Mouse (Mus musculus) cerebellum, adult (tissue): ENCODE results near the gene Dcaf10.
"Not testable (repeated sequence)": the region's sequence is repeated elsewhere in the genome, so short reads cannot be mapped to it uniquely, and the experiment has no call there.

Experiments
- ATAC-seq: cut with Nextera tagmentation; 2 replicates; pipeline ENCODE4 v1.9.2; 2017; ENCODE audit warnings: mild to moderate bottlenecking, moderate library complexity, mixed read lengths; ENCODE audit not compliant: insufficient number of reproducible peaks, low FRiP score, low TSS enrichment

Dcaf10 gene

GRCm38 (mm10) chr4:45341669-45342249 lies at the start of gene Dcaf10:
Gene Dcaf10, plus strand, starts transcription at chr4:45342101.
- ATAC-seq: peak; percentile 95

DNA sequence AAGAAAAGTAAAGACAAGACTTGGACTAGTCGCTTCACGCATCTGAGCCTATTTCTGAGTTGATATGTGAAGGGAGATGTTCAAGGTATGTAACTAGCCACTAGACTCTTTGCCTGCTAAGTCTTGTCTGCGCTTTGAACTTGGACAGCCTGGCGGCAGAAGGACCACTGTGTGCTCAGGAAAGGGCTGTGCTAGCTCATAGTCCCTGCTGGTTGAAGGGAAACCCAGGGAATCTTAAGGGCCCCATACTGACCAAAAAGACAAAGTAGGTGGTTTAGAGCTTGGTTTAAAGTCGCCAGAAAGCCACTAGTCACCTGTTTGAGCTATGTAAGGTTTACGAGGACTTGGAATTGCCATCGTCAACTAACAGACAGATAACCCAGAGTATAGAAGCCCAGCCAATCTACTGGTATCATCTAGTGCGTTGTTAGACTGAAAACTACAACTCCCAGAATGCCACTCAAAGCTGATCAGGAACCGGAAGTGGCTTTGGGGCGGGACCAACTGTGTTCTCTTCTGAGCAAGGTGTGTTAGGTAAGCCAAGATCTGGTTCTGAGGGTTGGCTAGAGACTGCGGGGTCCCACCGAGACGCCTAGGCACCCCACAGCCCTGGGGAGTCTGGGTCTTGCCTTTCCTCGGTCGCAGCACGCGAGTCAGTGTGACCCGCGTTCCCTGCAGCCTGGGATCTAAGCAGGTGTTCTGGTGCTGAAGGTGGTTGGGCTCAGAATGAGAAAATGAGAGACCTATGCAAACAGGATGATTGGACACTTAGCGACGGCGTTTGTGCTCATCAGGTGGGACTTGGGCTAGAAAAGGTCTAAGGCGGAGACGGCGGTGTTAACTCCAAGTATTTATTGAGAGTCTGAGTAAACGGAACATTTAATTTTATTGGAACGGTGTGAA lies 45.0 kb upstream of the Dcaf10 start, which contains the start of gene Trmt10b:
Gene Trmt10b (plus strand): TSS at position 466 of the 903 bp plus-strand sequence.
- peak; percentile 100 for ATAC-seq

DNA sequence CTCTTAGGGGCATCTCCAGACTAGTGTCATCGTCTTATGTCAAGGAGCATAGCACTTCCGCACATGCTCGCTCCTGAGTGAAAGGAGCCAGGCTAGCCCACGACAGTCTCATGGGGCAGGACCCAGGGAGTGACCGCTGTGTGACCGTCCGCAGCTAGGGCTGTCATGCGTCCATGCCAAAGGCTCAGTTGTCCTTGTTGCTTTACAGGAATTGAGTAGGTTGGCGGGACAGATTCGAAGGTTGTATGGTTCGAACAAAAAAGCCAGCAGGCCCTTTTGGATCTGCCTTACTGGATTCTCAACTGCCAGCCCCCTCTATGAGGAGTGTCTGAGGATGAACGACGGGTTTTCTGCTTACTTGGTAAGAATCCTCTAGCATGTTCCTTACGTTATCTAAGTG lies 36.4 kb upstream of the Dcaf10 start:
- no peak for ATAC-seq

DNA sequence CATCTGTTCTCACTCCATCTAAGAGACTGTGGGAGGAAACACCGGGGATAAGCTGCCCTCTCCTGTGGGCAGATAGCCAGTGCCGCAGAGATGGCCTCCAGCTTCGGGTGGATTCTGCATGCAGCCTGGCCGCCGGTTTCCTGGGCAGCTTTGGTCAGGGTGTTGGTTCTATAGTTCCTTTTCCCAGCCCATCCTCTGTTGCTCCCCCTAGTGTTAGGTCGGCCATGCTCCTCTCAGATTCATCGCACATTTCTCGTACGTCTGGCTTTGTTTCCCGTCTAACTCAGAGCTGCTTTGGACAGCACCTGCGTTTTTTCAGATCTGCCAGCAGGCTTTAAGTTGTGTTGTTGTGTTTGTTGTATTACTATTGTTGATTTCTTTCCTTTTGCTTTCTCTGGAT lies 33.9 kb upstream of the Dcaf10 start:
- ATAC-seq: no peak

DNA sequence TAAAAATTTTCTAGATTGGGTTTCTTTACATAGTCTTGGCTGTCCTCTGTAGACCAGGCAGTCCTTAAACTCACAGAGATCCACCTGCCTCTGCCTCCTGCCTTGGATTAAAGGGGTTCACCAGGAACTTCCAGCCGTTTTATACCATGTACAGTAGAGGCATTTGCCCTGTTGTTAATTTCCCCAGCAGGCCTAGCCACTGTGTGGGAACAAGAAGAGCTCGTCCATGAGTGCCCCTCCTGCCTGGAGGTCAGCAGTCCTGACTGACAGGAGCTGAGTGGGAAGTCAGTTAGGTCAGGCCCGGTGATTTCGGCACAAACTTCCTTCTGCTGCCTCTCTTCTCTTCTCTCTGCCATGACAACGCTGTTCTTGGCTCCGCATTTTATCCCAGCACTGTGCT lies 33.3 kb upstream of the Dcaf10 start:
- ATAC-seq: no peak

GRCm38 (mm10) chr4:45311056-45311455 lies 30.8 kb upstream of the Dcaf10 start:
- ATAC-seq: no peak

- peak; percentile 90 for ATAC-seq
Measured at GRCm38 (mm10) chr4:45320159-45320816, 21.6 kb upstream of the Dcaf10 start.

DNA sequence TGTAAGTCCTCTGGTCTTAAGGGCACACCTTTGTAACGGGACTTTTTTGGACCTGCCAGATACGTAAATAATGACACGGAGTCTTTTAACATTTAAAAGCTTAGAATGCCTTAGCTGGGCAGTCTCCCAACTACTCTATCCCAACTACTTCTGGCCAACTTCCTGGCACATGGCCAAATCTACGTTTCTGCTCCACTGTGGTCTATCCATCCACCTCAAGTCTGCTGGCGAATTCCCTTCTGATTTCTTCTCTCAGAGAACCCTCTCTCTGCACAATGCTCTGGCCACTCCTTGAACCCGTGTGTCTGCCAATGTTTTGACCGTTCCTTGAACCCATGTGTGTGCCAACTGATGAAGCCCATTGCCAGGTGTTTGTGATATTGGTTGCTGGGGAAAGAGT lies 10.8 kb upstream of the Dcaf10 start:
- no peak for ATAC-seq

GRCm38 (mm10) chr4:45332466-45332865 lies 9.4 kb upstream of the Dcaf10 start:
- no peak for ATAC-seq

- no peak for ATAC-seq
Measured at GRCm38 (mm10) chr4:45341226-45341625, 675 bp upstream of the Dcaf10 start.

DNA sequence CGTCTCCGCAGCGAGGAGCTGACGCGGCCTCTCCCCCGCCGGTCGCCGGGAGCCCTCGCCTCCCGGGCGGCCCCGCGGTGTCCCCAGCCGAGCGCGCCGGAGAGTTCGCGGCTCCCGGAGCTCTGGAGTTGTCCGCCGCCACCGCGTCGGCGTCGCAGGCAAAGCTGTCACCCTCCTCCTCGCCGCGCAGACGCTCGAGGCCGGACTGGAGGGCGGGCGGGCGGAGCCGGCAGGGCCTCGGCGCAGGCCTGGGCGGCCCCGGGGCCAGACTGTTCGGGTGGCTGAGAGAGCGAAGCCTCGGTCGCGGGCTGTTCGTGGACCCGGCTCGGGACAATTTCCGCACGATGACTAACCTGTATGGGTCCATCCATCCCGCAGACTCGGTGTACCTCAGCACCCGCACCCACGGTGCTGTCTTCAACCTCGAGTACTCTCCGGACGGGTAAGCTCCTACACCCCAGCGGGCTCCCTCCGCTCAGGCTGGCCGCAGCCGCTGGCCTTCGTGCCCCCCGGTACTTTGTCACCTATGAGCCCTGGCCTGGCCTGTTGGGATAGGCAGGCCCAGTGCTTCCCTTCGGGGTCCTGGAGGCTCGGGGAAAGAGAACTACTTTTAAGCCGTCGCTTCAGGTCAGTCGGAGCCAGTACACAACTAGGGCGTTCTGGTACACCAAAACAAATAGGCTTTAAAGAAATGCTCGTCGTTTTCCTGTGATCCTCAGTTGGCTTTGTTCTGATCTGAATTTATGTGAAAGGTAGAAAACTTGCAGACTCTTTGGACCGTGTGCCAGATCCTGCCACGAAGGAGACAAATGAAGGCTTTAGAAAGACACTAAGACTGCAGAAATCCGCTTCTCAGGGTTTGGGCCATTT lies 620 bp downstream of the Dcaf10 start, which contains the start of gene Exosc3:
Gene Exosc3 (minus strand): TSS at position 447 of the 870 bp plus-strand sequence.
- ATAC-seq: peak; percentile 70

DNA sequence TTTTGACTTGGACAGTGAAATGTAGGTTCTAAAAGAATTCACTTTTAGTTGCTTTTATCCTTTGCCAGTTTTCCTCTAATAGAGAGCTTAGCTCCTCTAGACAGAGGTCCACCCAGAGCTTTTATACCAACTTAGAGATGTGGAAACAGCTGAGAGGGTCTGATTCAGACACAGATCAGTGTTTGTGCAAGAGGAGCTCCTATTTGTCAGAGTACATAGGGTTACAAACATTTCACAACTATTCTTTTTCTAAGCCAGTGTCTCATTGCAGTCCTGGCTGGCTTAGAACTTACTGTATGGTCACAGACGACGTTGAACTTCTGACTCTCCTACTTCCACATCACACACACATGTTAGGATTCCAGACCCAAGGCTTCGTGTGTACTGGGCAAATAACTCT lies 14.8 kb downstream of the Dcaf10 start:
- ATAC-seq: no peak

- no peak for ATAC-seq
Measured at GRCm38 (mm10) chr4:45371261-45371660, 29.4 kb downstream of the Dcaf10 start.

DNA sequence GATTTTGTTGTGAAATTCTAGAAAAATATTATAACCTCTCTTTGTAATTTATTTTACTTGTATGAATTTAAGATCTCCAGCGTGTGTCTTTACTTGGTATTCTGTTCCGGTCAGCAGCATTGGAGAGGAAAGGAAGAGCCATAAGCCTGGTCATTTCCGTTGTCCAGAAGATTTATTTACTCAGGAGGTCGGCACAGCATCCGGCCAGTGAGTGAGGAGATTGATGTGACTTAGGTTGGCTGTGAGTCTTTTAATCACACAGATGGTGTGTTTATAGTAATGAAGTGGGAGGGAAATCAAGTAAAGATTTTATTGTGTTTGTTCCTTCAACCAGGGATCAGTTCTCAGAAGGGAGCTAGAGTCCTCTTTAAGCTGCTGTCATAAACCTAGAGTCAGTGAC lies 33.0 kb downstream of the Dcaf10 start:
- no peak for ATAC-seq

DNA sequence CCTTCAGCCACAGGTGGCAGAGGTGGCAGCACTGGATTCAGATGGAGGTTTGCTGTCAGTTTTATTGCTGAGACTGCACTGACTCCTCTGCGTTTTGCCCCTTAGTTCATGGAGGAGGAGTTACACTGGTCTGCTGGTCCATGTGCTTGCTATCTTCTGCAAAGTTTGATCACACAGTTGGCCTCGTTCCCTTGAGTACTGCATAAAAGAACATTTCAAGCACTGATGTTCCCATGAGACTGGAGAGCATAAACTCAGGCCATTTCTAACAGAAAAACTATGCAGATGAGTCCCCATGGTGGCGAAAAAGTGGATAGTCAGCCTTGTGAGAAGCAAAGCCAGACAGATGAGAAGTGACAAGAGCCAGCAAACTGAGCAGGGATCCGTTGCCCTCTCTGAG lies 34.7 kb downstream of the Dcaf10 start:
- ATAC-seq: no peak

GRCm38 (mm10) chr4:45380903-45381580 lies 39.1 kb downstream of the Dcaf10 start:
- not testable (repeated sequence) for ATAC-seq

GRCm38 (mm10) chr4:45382133-45382532 lies 40.2 kb downstream of the Dcaf10 start:
- not testable (repeated sequence) for ATAC-seq

DNA sequence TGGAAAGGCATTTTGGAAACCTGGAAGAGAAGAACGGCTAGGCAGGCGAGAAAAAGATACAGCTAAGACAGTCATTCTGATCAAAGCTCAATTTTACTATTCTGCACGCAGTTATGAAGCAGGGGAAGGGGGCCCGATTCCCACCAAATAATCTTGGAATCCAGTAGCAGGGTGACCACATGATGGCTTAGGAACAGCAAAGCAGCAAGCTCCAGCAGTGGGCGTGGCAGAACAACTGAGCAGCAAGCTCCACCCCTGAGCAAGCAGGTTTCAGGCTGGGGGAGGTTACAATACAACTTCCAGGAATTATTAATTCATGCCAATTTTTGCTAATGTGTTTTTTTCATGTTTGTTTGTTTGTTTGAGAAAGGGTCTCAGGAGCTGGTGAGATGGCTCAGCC lies 45.4 kb downstream of the Dcaf10 start:
- ATAC-seq: not testable (repeated sequence)

DNA sequence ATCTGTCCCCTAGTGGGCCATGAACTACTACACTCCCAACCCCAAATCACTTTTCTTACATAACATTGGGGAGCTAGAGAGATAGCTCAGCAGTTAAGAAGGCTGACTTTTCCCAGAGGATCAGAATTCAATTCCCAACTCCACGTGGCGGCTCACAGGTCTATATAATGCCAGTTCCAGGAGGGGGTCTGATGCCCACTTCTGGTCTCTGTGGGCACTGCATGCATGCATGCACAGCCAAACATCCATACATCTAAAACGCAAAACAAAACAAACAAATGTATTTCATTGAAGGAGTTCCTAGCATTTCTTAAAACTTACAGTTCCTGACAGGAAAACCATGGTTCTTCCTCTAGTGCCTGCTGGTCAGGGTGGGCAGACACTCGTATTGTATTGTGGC lies 50.2 kb downstream of the Dcaf10 start:
- ATAC-seq: no peak

GRCm38 (mm10) chr4:45392572-45392971 lies 50.7 kb downstream of the Dcaf10 start:
- no peak for ATAC-seq
